Mouse (Mus musculus): ENCODE data around the gene Entr1. TPM values are rescaled to one million over a fixed set of nuclear protein-coding genes. Genes with fewer than 3 reads are reported as not detected.
A peak's percentile ranks its signal among the peaks of the same experiment; 100 is the strongest.

Gene Entr1
- polyA plus RNA-seq, 1 experiment from 2014 or later: 112 TPM

- Histone ChIP-seq H3K9ac (ENCODE audit: low read depth, low read length) (no peak overlapping the region), H3K27me3 (ENCODE audit: control insufficient read depth, insufficient read depth, low read length) (no peaks in the 10 kb centered on the region), H3K4me1 (ENCODE audit: control insufficient read depth, insufficient read depth, low read length) (no peaks in the 10 kb centered on the region), H3K27ac (ENCODE audit: low read depth, low read length) (no peak overlapping the region), H3K9me3 (ENCODE audit: control insufficient read depth, low read length) (no peaks in the 10 kb centered on the region), H3K4me3 (ENCODE audit: low read length) (no peak overlapping the region), H3K4me2 (replicated peaks; ENCODE audit: low read depth, low read length) (no peak overlapping the region), H3K36me3 (ENCODE audit: control insufficient read depth, insufficient read depth, low read length) (peaks cover 94% of the 10 kb centered on the region)
- no peak for ATAC-seq (ENCODE audit: low FRiP score, low TSS enrichment)
- 80% methylated on average over 1 of the region's 1 CpGs for WGBS
Measured at GRCm38 (mm10) chr2:26368572-26368971, 20.5 kb downstream of the Entr1 start.

GRCm38 (mm10) chr2:26367911-26368310 is 21.2 kb downstream of the Entr1 start:
- ATAC-seq (ENCODE audit: low FRiP score, low TSS enrichment): no peak
- 95% methylated on average over 6 of the region's 6 CpGs for WGBS
- Histone ChIP-seq H3K27me3 (ENCODE audit: control insufficient read depth, insufficient read depth, low read length) (no peaks in the 10 kb centered on the region), H3K36me3 (ENCODE audit: control insufficient read depth, insufficient read depth, low read length) (peaks cover 92% of the 10 kb centered on the region), H3K9me3 (ENCODE audit: control insufficient read depth, low read length) (no peaks in the 10 kb centered on the region), H3K4me3 (ENCODE audit: low read length) (no peak overlapping the region), H3K4me1 (ENCODE audit: control insufficient read depth, insufficient read depth, low read length) (no peaks in the 10 kb centered on the region), H3K27ac (ENCODE audit: low read depth, low read length) (no peak overlapping the region), H3K9ac (ENCODE audit: low read depth, low read length) (no peak overlapping the region), H3K4me2 (replicated peaks; ENCODE audit: low read depth, low read length) (no peak overlapping the region)

GRCm38 (mm10) chr2:26364738-26365465 is 24.2 kb downstream of the Entr1 start:
- Histone ChIP-seq H3K36me3 (ENCODE audit: control insufficient read depth, insufficient read depth, low read length) (peaks cover 65% of the 10 kb centered on the region), H3K4me3 (ENCODE audit: low read length) (no peak overlapping the region), H3K9me3 (ENCODE audit: control insufficient read depth, low read length) (no peaks in the 10 kb centered on the region), H3K27ac (ENCODE audit: low read depth, low read length) (no peak overlapping the region), H3K9ac (ENCODE audit: low read depth, low read length) (no peak overlapping the region), H3K4me2 (replicated peaks; ENCODE audit: low read depth, low read length) (no peak overlapping the region), H3K27me3 (ENCODE audit: control insufficient read depth, insufficient read depth, low read length) (no peaks in the 10 kb centered on the region), H3K4me1 (ENCODE audit: control insufficient read depth, insufficient read depth, low read length) (no peaks in the 10 kb centered on the region)
- WGBS: 85% methylated on average over 10 of the region's 10 CpGs
- no peak for ATAC-seq (ENCODE audit: low FRiP score, low TSS enrichment)

- Histone ChIP-seq H3K4me2 (replicated peaks; ENCODE audit: low read depth, low read length) (no peak overlapping the region), H3K9ac (ENCODE audit: low read depth, low read length) (no peak overlapping the region), H3K4me3 (ENCODE audit: low read length) (no peak overlapping the region), H3K27ac (ENCODE audit: low read depth, low read length) (no peak overlapping the region), H3K36me3 (ENCODE audit: control insufficient read depth, insufficient read depth, low read length) (peaks cover 51% of the 10 kb centered on the region), H3K4me1 (ENCODE audit: control insufficient read depth, insufficient read depth, low read length) (no peaks in the 10 kb centered on the region), H3K27me3 (ENCODE audit: control insufficient read depth, insufficient read depth, low read length) (no peaks in the 10 kb centered on the region), H3K9me3 (ENCODE audit: control insufficient read depth, low read length) (no peaks in the 10 kb centered on the region)
- 75% methylated on average over 5 of the region's 5 CpGs for WGBS
- ATAC-seq (ENCODE audit: low FRiP score, low TSS enrichment): no peak
Measured at GRCm38 (mm10) chr2:26363481-26363880, 25.6 kb downstream of the Entr1 start.

- WGBS: 82% methylated on average over 5 of the region's 5 CpGs
- no peaks in the 10 kb centered on the region for H3K9me3 ChIP-seq (ENCODE audit: control insufficient read depth, low read length)
- ATAC-seq (ENCODE audit: low FRiP score, low TSS enrichment): no peak
- H3K27ac ChIP-seq (ENCODE audit: low read depth, low read length): no peak overlapping the region
- H3K4me2 ChIP-seq (replicated peaks; ENCODE audit: low read depth, low read length): no peak overlapping the region
- H3K27me3 ChIP-seq (ENCODE audit: control insufficient read depth, insufficient read depth, low read length): no peaks in the 10 kb centered on the region
- no peak overlapping the region for H3K4me3 ChIP-seq (ENCODE audit: low read length)
- no peak overlapping the region for H3K9ac ChIP-seq (ENCODE audit: low read depth, low read length)
- H3K4me1 ChIP-seq (ENCODE audit: control insufficient read depth, insufficient read depth, low read length): no peaks in the 10 kb centered on the region; the same call in 1 of the 2 replicates
- peaks cover 46% of the 10 kb centered on the region for H3K36me3 ChIP-seq (ENCODE audit: control insufficient read depth, insufficient read depth, low read length)
Measured at GRCm38 (mm10) chr2:26362991-26363390, 26.1 kb downstream of the Entr1 start.

- Histone ChIP-seq H3K27me3 (ENCODE audit: control insufficient read depth, insufficient read depth, low read length) (no peaks in the 10 kb centered on the region), H3K9ac (ENCODE audit: low read depth, low read length) (no peak within 1 kb of the TSS), H3K36me3 (ENCODE audit: control insufficient read depth, insufficient read depth, low read length) (peaks cover 24% of the 10 kb centered on the region), H3K4me3 (ENCODE audit: low read length) (no peak within 1 kb of the TSS), H3K4me2 (replicated peaks; ENCODE audit: low read depth, low read length) (no peak within 1 kb of the TSS), H3K4me1 (ENCODE audit: control insufficient read depth, insufficient read depth, low read length) (peaks cover 6% of the 10 kb centered on the region; the same call in 1 of the 2 replicates), H3K9me3 (ENCODE audit: control insufficient read depth, low read length) (no peaks in the 10 kb centered on the region), H3K27ac (ENCODE audit: low read depth, low read length) (no peak within 1 kb of the TSS)
- no peak for ATAC-seq (ENCODE audit: low FRiP score, low TSS enrichment)
- 34% methylated on average over 3 of the region's 3 CpGs for WGBS
Measured at GRCm38 (mm10) chr2:26360772-26361171, 28.3 kb downstream of the Entr1 start, which contains the start of gene Card9. Card9 (minus strand) TSS chr2:26360918.

GRCm38 (mm10) chr2:26359983-26360382 is 29.1 kb downstream of the Entr1 start:
- peaks cover 16% of the 10 kb centered on the region for H3K36me3 ChIP-seq (ENCODE audit: control insufficient read depth, insufficient read depth, low read length)
- 81% methylated on average over 6 of the region's 6 CpGs for WGBS
- H3K27ac ChIP-seq (ENCODE audit: low read depth, low read length): no peak overlapping the region
- peaks cover 6% of the 10 kb centered on the region; the same call in 1 of the 2 replicates for H3K4me1 ChIP-seq (ENCODE audit: control insufficient read depth, insufficient read depth, low read length)
- no peaks in the 10 kb centered on the region for H3K27me3 ChIP-seq (ENCODE audit: control insufficient read depth, insufficient read depth, low read length)
- no peak overlapping the region for H3K4me2 ChIP-seq (replicated peaks; ENCODE audit: low read depth, low read length)
- H3K9me3 ChIP-seq (ENCODE audit: control insufficient read depth, low read length): no peaks in the 10 kb centered on the region
- no peak for ATAC-seq (ENCODE audit: low FRiP score, low TSS enrichment)
- H3K4me3 ChIP-seq (ENCODE audit: low read length): no peak overlapping the region
- H3K9ac ChIP-seq (ENCODE audit: low read depth, low read length): no peak overlapping the region

- 90% methylated on average over 13 of the region's 13 CpGs for WGBS
- Histone ChIP-seq H3K36me3 (ENCODE audit: control insufficient read depth, insufficient read depth, low read length) (0 out of 2 replicates have a peak, but pooled peaks cover 4% of the 10 kb centered on the region), H3K4me1 (ENCODE audit: control insufficient read depth, insufficient read depth, low read length) (peaks cover 6% of the 10 kb centered on the region; the same call in 1 of the 2 replicates), H3K27me3 (ENCODE audit: control insufficient read depth, insufficient read depth, low read length) (no peaks in the 10 kb centered on the region), H3K9ac (ENCODE audit: low read depth, low read length) (no peak overlapping the region), H3K4me2 (replicated peaks; ENCODE audit: low read depth, low read length) (no peak overlapping the region), H3K9me3 (ENCODE audit: control insufficient read depth, low read length) (no peaks in the 10 kb centered on the region), H3K4me3 (ENCODE audit: low read length) (no peak overlapping the region), H3K27ac (ENCODE audit: low read depth, low read length) (no peak overlapping the region)
- ATAC-seq (ENCODE audit: low FRiP score, low TSS enrichment): no peak
Measured at GRCm38 (mm10) chr2:26358667-26359320, 30.3 kb downstream of the Entr1 start.

GRCm38 (mm10) chr2:26357484-26357883 is 31.6 kb downstream of the Entr1 start:
- H3K9me3 ChIP-seq (ENCODE audit: control insufficient read depth, low read length): no peaks in the 10 kb centered on the region
- peak overlapping the region; percentile 28; the same call in 1 of the 2 replicates for H3K9ac ChIP-seq (ENCODE audit: low read depth, low read length)
- no peak overlapping the region for H3K27ac ChIP-seq (ENCODE audit: low read depth, low read length)
- no peak overlapping the region for H3K4me3 ChIP-seq (ENCODE audit: low read length)
- peak; percentile 30 for ATAC-seq (ENCODE audit: low FRiP score, low TSS enrichment)
- WGBS: 41% methylated on average over 15 of the region's 15 CpGs
- H3K4me1 ChIP-seq (ENCODE audit: control insufficient read depth, insufficient read depth, low read length): peaks cover 10% of the 10 kb centered on the region
- no peak overlapping the region for H3K4me2 ChIP-seq (replicated peaks; ENCODE audit: low read depth, low read length)
- H3K27me3 ChIP-seq (ENCODE audit: control insufficient read depth, insufficient read depth, low read length): no peaks in the 10 kb centered on the region
- H3K36me3 ChIP-seq (ENCODE audit: control insufficient read depth, insufficient read depth, low read length): no peaks in the 10 kb centered on the region
